Mouse (Mus musculus) cortical plate, adult 2 months (tissue): ENCODE results near the gene Tnfrsf1b.

Experiments
- CTCF ChIP-seq: fragments of 200-500 bp; IDR thresholded peaks from 2 replicates; pipeline ENCODE4 v1.5.1; 2011; ENCODE audit warnings: mild to moderate bottlenecking, control low read depth, low read length; ENCODE audit not compliant: insufficient read depth; ENCODE audit errors: extremely low read depth
- POLR2A ChIP-seq: fragments of 200-500 bp; IDR thresholded peaks from 2 replicates; pipeline ENCODE4 v1.6.1; 2011; ENCODE audit warnings: mild to moderate bottlenecking, low read length, control low read depth; ENCODE audit not compliant: insufficient read depth; ENCODE audit errors: extremely low read depth

GRCm38 (mm10) chr4:145196586-145196985 lies 50.1 kb downstream of the Tnfrsf1b start:
- no peak for TF ChIP-seq CTCF
- no peak for TF ChIP-seq POLR2A
